Mouse (Mus musculus) gastrocnemius, postnatal 10 days (tissue): ENCODE measurements around the gene Rpl35a. TPM values are rescaled to one million over a fixed set of nuclear protein-coding genes. Genes with fewer than 3 reads are reported as not detected.
"Not testable (repeated sequence)": the region's sequence is repeated elsewhere in the genome, so short reads cannot be mapped to it uniquely, and the experiment has no call there.

Source experiments
- DNase-seq: peaks from one replicate; pipeline ENCODE4 v3.0.0; 2021; ENCODE audit warnings: mixed read lengths
- total RNA-seq, 2 experiments: library from RNA; stranded (reverse); gene quantifications; 2 replicates each; pipeline ENCODE4 v1.2.3; 2021

Rpl35a gene
- total RNA-seq, 2 experiments from 2014 or later: 413 to 441 TPM

GRCm38 (mm10) chr16:33055655-33056054 is 598 bp upstream of the Rpl35a start:
- no peak for DNase-seq

DNA sequence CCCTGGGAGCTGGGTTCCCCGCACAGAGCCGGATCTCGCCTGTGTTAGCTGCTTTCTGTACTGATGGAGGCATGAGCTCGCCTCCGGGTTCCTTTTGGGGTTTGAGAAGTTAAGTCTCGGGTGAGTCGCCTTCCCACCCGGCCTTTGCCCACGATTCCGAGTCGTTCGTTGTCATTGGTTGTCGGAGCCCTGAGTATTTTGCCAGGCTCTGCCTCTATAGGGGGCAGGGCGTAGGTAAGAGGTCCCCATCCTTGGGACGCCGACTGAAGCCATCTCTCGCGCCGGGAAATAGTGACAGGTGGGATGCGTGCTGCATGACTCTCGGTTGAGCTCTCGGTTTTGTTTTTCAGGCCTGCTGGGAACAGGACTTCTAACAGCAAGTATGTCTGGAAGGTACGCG is 533 bp downstream of the Rpl35a start:
- peak; percentile 28 for DNase-seq

DNA sequence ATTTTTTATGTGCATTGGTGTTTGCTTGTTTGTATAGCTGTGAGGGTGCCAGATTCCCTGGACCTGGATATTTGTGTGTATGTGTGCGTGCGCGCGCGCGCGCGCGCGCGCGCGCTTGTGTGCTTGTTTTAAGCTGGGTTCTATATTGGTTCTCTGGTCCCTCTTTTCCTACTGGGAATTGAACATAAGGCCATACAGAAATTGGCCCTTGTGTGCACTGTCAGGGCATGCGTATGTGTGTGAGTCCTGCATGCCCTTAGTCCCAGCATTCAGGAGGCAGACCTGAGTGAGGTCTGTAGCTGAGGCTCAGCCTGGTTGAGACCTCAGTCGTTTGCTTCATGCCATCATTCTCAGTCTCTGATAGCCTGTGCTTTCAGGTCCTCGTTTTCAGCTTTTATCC is 1.8 kb downstream of the Rpl35a start:
- DNase-seq: no peak

DNA sequence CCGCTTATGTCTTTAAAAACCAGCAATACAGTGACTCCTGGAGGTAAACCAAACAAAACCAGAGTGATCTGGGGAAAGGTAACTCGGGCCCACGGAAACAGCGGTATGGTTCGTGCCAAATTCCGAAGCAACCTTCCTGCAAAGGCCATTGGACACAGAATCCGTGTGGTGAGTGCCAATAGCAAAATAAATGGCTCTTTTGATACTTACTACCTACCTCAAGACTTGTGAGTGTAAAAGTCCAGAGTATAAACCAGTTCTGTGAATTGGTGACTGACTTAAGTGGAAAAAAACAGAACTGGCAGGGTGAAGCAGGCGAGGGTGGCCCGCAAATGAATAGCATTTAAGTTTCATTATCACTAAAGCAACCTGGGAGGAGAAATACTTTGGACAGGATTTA is 2.4 kb downstream of the Rpl35a start:
- DNase-seq: not testable (repeated sequence)

DNA sequence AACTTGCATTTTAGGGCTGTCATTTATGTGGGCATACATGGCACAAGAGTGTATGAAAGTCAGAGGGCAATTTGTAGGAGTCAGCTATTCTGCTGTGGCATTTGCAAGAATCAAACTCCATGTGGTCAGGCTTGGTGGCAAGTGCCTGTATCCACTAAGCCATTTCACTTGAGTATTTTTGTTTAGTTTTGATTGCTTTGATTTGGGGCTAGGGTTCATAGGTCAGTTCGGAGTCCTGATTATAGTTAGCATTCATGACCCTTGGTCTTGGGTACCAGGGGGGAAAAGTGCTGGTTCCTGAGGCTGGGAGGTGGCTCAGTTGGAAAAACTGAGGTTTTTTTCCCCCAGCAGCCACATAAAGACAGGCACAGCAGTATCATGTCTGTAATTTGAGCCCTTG is 3.2 kb downstream of the Rpl35a start:
- no peak for DNase-seq

GRCm38 (mm10) chr16:33060926-33061325 is 4.7 kb downstream of the Rpl35a start:
- DNase-seq: no peak

GRCm38 (mm10) chr16:33061400-33061799 is 5.1 kb downstream of the Rpl35a start:
- no peak for DNase-seq

DNA sequence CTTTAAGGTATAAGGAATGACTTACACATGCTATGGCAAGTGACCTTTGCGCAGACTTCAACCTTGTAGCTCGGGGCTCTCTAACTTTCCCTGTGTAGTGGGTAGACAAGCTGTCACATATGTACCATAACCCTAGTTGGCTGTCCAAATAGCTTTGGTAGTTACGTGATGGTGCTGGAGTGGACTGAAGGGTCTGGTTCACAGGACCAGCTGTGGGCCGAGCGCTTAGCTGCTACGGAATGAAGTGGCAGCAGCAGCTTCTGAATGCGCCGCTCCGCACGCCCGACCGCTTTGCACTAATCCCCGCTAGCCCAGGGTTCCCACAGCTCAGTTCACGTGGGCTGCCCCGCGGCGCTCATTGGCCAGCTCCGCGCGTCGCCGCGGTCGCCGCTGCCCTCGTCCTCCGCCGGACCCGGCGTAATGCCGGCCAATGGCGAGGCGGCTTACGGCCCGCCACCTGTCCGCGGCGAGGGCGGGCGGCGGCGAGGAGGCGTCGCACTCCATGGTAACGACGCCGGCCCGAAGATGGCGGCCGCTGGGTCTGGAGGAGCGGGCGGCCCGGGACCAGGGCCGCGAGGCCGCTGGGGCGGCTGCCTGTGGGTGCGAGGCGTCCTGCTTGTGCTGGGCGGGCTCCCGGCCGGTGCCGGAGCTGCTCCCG is 5.9 kb downstream of the Rpl35a start, which contains the start of gene Lmln:
TSS of gene Lmln (plus strand) at position 498 of the 658 bp plus-strand sequence.
- peak; percentile 88 for DNase-seq

DNA sequence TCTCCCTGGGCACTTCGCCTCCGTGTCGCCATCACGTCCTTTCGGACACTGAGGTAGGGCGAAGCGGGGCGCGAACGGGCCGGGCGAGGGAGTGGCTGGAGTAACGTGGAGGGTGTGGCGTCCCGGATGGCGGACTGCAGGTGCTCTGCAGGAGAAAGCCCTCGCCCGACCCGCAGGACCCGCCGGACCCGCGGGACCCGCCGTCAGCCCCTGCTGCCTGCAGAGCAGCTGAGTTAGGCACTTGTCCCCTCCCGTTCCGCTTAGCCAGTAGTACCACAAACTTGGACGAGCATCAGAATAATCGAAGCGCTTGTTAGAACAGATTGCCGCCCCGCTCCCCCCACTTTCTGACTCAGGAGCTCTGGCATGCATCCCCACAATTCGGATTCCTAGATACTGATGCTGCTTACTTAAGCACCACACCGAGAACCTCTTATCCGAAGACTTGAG is 6.5 kb downstream of the Rpl35a start:
- no peak for DNase-seq

GRCm38 (mm10) chr16:33063267-33063666 is 7.0 kb downstream of the Rpl35a start:
- no peak for DNase-seq

DNA sequence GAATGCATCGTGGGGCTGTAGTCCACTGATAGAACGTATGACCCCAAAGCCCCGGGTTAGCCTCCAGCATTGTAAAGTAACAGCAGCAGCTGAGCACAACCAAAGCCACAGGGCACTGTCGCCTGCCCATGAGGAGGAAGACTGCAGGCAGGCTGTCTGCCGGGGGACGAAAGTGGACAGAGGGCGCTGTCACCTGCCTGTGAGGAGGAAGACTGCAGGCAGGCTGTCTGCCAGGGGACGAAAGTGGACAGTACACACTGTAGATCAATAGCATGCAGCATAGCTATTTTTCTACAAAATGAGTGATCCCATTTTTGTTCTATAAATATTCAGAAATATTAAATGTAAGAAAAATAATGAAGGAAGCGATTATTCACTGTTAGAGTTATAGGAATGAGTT is 8.4 kb downstream of the Rpl35a start:
- DNase-seq: no peak

GRCm38 (mm10) chr16:33070928-33071327 is 14.7 kb downstream of the Rpl35a start:
- no peak for DNase-seq

DNA sequence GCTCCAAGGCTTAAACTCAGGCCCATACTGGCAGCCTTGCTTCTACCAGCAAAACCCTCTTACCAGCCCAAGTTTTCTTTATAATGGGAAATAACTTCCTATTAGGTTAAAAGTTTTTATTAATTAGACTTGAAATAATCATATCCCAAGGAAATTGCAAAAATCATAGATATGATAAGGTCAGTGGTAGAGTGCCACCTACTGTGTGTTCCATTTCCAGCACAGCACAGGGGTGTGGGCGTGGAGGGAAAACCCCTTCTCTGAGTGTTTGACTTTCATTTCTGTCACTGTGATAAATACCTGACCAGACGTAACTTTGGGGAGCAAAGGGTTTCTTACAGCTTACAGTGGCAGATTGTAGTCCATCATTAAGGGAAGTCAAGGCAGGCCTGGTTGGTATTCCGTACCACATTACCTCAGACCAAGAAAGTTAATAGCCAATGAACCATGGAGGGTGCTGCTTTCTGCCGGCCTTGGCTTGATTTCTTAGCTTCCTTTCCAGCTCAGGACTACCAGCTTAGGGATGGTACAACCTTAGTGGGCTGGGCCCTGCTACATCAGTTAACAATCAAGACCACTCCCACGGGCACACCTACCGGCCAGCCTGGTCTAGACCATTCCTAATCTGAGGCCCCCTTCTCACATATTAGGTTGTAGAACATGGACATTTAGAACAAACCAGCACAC is 16.8 kb downstream of the Rpl35a start:
- DNase-seq: no peak

GRCm38 (mm10) chr16:33074967-33075366 is 18.7 kb downstream of the Rpl35a start:
- no peak for DNase-seq

DNA sequence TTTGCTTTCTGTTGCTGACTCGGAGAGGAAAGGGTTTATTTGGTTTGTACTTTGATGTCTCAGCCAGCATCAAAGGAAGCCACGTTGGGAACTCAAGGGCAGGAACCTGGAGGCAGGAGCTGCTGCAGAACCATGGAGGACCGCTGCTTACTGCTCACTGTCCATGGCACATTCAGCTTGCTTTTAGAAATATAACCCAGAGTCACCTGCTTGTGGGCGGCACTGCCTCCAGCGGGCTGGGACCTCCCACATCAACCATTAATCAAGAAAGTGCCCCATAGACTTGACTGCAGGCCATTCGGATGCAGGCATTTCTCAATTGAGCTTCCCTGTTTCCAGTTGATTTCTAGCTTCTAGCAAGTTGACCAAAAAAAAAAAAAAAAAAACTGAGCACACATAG is 19.8 kb downstream of the Rpl35a start:
- no peak for DNase-seq

GRCm38 (mm10) chr16:33077069-33077627 is 20.9 kb downstream of the Rpl35a start:
- DNase-seq: no peak

- no peak for DNase-seq
Measured at GRCm38 (mm10) chr16:33080063-33080462, 23.8 kb downstream of the Rpl35a start.

DNA sequence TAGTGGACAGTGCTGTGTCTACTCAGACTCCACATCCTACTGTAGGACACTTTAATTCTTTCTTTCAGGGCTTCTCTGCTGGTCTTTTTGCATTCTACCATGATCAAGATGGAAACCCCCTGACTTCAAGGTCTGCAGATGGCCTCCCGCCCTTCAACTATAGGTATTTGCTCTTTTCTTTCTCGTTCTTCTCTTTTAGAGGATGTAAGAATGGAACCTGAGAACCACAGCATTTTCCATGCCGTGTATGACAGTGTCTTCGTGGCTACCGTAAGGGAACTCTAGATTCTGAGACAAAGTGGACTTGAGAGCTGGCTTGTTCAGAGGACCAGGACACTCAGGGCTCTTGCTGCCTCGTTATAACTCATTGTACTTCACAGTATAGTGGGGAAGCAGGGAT is 26.7 kb downstream of the Rpl35a start:
- DNase-seq: no peak

DNA sequence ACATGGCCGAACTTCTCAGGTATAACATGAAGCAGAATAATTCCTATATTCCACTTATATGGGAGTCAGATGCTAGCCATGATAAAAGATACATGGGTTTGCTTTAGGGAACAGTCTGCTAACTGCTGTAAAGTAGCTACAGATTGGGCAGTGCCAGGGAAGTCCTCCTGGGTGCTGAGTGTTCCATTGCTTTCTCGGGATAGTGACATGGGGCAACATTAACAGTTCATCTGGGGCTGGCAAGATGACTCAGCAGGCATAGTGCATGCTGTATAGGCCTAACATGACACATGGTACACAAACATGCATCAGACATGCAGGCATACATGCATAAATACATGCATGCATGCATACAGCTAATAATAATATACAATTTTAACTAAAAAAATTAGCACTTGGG is 27.7 kb downstream of the Rpl35a start:
- DNase-seq: no peak

- no peak for DNase-seq
Measured at GRCm38 (mm10) chr16:33085666-33086065, 29.4 kb downstream of the Rpl35a start.
